Mouse (Mus musculus): ENCODE measurements around the gene Ift81. TPM values are rescaled to one million over a fixed set of nuclear protein-coding genes. Genes with fewer than 3 reads are reported as not detected.
A peak's percentile ranks its signal among the peaks of the same experiment; 100 is the strongest.

Gene Ift81
- total RNA-seq, 1 experiment, result 7.4 TPM

GRCm38 (mm10) chr5:122503760-122504119 is 110.6 kb downstream of the Ift81 start:
- Histone ChIP-seq H3K4me1 (ENCODE audit: control insufficient read depth in 2 of 2, insufficient read depth in 2 of 2, low read length in 2 of 2, poor library complexity in 1 of 2) (peaks cover 2 to 6% of the 10 kb centered on the region in 2 experiments; a peak in 3 of 4 replicates), H3K36me3 (ENCODE audit: control insufficient read depth, insufficient read depth, low read length, poor library complexity, severe bottlenecking) (peaks cover 2% of the 10 kb centered on the region; the same call in 1 of the 2 replicates), H3K4me3 (ENCODE audit: insufficient read depth in 1 of 2, low read depth in 1 of 2, low read length in 2 of 2, poor library complexity in 1 of 2, severe bottlenecking in 1 of 2) (no peak overlapping the region; a peak in 1 of 4 replicates), H3K9me3 (ENCODE audit: control insufficient read depth, insufficient read depth, low read depth, low read length) (no peaks in the 10 kb centered on the region), H3K9ac (ENCODE audit: insufficient read depth, low read depth, low read length, poor library complexity, severe bottlenecking) (no peak overlapping the region), H3K27ac (ENCODE audit: insufficient read depth, low read depth, low read length, poor library complexity, severe bottlenecking) (peak overlapping the region; percentile 42; the same call in 1 of the 2 replicates)
- peak; percentile 47 for DNase-seq (ENCODE audit: low read depth, low spot score)
- in situ Hi-C loops (cut with MboI; ENCODE audit: low sequenced_read_pairs in 2 of 2, unreplicated experiment in 2 of 2), result no loop called here
- no peak for TF ChIP-seq HCFC1 (IDR thresholded peaks at IDR 0.05; ENCODE audit: borderline replicate concordance, insufficient read depth, low read length)
- TF ChIP-seq ZC3H11A (IDR thresholded peaks at IDR 0.05; ENCODE audit: borderline replicate concordance, low read depth, low read length), result no peak
- TF ChIP-seq ZNF384 (IDR thresholded peaks at IDR 0.05; ENCODE audit: low read depth, low read length), result no peak
- TF ChIP-seq MAFK (IDR thresholded peaks at IDR 0.05; ENCODE audit: insufficient read depth, low read depth, low read length), result no peak
- no peak for TF ChIP-seq CHD2 (IDR thresholded peaks at IDR 0.05; ENCODE audit: low read depth, low read length)

DNA sequence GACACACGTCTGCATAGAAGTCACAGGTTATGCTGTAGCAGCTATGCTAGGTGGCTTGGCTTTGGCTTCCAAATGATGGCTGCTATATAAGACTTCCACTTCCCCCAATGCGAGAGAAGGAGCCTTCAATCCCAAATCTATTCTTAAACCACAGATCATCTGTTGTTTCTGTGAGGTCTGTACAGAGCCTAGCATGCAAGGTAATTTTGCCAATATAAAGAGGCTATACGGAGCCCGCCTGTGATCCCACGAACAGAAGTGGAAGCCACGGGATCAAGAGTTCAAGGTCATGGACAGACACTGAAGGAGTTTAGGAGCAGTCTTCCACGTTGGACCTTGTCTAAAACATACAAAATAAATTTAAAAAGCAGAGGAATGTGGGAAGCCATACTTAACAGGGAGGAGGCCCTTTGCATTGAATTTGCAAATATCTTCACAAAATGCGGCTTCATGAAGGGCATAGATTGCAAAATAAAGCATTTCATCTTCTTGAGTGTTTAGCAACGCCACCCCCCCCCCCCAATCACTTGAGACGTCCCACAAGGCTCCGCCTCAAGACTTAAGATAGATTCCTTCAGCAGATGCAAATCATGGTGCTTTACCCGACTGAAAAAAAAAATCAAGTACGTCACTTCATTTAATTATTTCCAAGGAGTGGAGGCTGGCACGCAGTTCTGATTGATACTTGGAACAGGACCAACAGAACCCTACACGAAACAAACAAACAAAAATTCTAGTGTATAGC is 111.1 kb downstream of the Ift81 start:
- H3K27ac ChIP-seq (ENCODE audit: insufficient read depth, low read depth, low read length, poor library complexity, severe bottlenecking), result peak overlapping the region; percentile 52
- peaks cover 2 to 6% of the 10 kb centered on the region in 2 experiments; a peak in 3 of 4 replicates for H3K4me1 ChIP-seq (ENCODE audit: control insufficient read depth in 2 of 2, insufficient read depth in 2 of 2, low read length in 2 of 2, poor library complexity in 1 of 2)
- peak overlapping the region; percentile 85 to 95 for H3K4me3 ChIP-seq (ENCODE audit: insufficient read depth in 1 of 2, low read depth in 1 of 2, low read length in 2 of 2, poor library complexity in 1 of 2, severe bottlenecking in 1 of 2)
- H3K9ac ChIP-seq (ENCODE audit: insufficient read depth, low read depth, low read length, poor library complexity, severe bottlenecking), result peak overlapping the region; percentile 96
- peaks cover 2% of the 10 kb centered on the region; the same call in 1 of the 2 replicates for H3K36me3 ChIP-seq (ENCODE audit: control insufficient read depth, insufficient read depth, low read length, poor library complexity, severe bottlenecking)
- TF ChIP-seq HCFC1 (IDR thresholded peaks at IDR 0.05; ENCODE audit: borderline replicate concordance, insufficient read depth, low read length), result no peak
- no peak for TF ChIP-seq CHD2 (IDR thresholded peaks at IDR 0.05; ENCODE audit: low read depth, low read length)
- no peak for TF ChIP-seq ZNF384 (IDR thresholded peaks at IDR 0.05; ENCODE audit: low read depth, low read length)
- TF ChIP-seq MAFK (IDR thresholded peaks at IDR 0.05; ENCODE audit: insufficient read depth, low read depth, low read length), result no peak
- TF ChIP-seq ZC3H11A (IDR thresholded peaks at IDR 0.05; ENCODE audit: borderline replicate concordance, low read depth, low read length), result no peak
- in situ Hi-C loops (cut with MboI; ENCODE audit: low sequenced_read_pairs in 2 of 2, unreplicated experiment in 2 of 2), result no loop called here
- peak; percentile 43 for DNase-seq (ENCODE audit: low read depth, low spot score)
- no peaks in the 10 kb centered on the region for H3K9me3 ChIP-seq (ENCODE audit: control insufficient read depth, insufficient read depth, low read depth, low read length)

DNA sequence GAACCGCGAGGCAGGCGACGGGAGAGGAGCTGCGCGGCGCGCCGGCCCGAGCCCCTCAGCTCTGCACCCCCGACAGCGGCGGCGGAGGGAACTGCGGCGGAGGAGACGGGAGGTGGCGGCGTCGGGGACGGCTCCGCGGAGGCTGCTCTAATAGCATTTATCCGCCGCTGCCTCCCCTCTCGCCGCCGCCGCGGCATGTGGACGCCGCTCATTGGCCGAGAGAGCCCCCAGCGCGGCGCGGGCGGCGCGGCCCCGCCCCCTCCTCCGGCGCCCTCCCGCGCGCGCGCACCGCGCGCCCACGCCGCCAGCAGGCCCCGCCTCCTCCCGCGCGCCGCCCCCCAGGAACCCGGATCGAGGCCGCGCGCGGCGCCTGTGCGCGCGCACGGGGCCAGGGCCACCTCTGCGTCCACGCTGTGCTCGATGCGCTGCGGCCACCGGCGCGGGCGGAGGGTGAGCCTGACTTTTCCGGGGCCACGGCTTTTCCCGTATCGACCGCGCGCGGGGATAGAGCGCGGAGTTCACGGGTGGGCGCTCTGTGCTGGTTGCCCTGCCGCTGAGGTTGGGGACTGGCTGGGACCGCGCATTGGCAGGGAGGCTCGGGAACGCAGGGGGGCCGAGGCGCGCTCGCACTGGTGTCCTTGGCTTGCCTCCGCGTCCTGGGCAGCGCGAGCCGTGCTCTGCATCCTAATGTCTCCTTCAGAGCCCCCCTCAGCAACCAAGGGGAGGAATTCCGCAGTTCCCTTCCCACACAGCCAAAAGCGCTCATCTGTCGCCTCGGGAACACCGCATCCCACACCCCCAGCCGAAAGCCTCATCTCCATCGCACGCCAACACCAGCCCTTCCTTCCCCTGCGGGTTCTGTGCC is 112.0 kb downstream of the Ift81 start, which contains the start of gene Atp2a2:
Atp2a2 (minus strand) TSS at position 149 of the 865 bp plus-strand sequence.
- H3K4me3 ChIP-seq (ENCODE audit: insufficient read depth in 1 of 2, low read depth in 1 of 2, low read length in 2 of 2, poor library complexity in 1 of 2, severe bottlenecking in 1 of 2), result peak within 1 kb of the TSS; percentile 85 to 95

More for the DNA sequence above, 112.0 kb downstream of the Ift81 start, which contains the start of gene Atp2a2:
- peaks cover 2% of the 10 kb centered on the region for H3K36me3 ChIP-seq (ENCODE audit: control insufficient read depth, insufficient read depth, low read length, poor library complexity, severe bottlenecking)
- peak within 1 kb of the TSS; percentile 96 for H3K9ac ChIP-seq (ENCODE audit: insufficient read depth, low read depth, low read length, poor library complexity, severe bottlenecking)
- no peak for TF ChIP-seq ZNF384 (IDR thresholded peaks at IDR 0.05; ENCODE audit: low read depth, low read length)
- TF ChIP-seq HCFC1 (IDR thresholded peaks at IDR 0.05; ENCODE audit: borderline replicate concordance, insufficient read depth, low read length), result no peak
- TF ChIP-seq CHD2 (IDR thresholded peaks at IDR 0.05; ENCODE audit: low read depth, low read length), result no peak
- no peak for TF ChIP-seq ZC3H11A (IDR thresholded peaks at IDR 0.05; ENCODE audit: borderline replicate concordance, low read depth, low read length)
- no peak for TF ChIP-seq MAFK (IDR thresholded peaks at IDR 0.05; ENCODE audit: insufficient read depth, low read depth, low read length)
- H3K4me1 ChIP-seq (ENCODE audit: control insufficient read depth in 2 of 2, insufficient read depth in 2 of 2, low read length in 2 of 2, poor library complexity in 1 of 2), result peaks cover 2 to 6% of the 10 kb centered on the region in 2 experiments; a peak in 3 of 4 replicates
- in situ Hi-C loops (cut with MboI; ENCODE audit: low sequenced_read_pairs in 2 of 2, unreplicated experiment in 2 of 2), result no loop called here
- peak; percentile 71 for DNase-seq (ENCODE audit: low read depth, low spot score)
- H3K9me3 ChIP-seq (ENCODE audit: control insufficient read depth, insufficient read depth, low read depth, low read length), result no peaks in the 10 kb centered on the region
- peak within 1 kb of the TSS; percentile 83 for H3K27ac ChIP-seq (ENCODE audit: insufficient read depth, low read depth, low read length, poor library complexity, severe bottlenecking)
